Mouse (Mus musculus) ovary, adult 2 months (tissue): ENCODE results near the gene Tmem30a. TPM values are rescaled to one million over a fixed set of nuclear protein-coding genes. Genes with fewer than 3 reads are reported as not detected.

Experiments used
- polyA plus RNA-seq: library from polyadenylated mRNA; depleted of rRNA; stranded (reverse); fragments of >200 nt; gene quantifications from 2 replicates; pipeline ENCODE4 v1.2.3, GENCODE M21; 2012; rRNA removed

The Tmem30a gene
- 53.3 and 56.6 TPM in 2 replicates for polyA plus RNA-seq

GRCm38 (mm10) chr9:79792841-79793835, at the start of gene Tmem30a:
Tmem30a (minus strand) TSS chr9:79793507.

DNA sequence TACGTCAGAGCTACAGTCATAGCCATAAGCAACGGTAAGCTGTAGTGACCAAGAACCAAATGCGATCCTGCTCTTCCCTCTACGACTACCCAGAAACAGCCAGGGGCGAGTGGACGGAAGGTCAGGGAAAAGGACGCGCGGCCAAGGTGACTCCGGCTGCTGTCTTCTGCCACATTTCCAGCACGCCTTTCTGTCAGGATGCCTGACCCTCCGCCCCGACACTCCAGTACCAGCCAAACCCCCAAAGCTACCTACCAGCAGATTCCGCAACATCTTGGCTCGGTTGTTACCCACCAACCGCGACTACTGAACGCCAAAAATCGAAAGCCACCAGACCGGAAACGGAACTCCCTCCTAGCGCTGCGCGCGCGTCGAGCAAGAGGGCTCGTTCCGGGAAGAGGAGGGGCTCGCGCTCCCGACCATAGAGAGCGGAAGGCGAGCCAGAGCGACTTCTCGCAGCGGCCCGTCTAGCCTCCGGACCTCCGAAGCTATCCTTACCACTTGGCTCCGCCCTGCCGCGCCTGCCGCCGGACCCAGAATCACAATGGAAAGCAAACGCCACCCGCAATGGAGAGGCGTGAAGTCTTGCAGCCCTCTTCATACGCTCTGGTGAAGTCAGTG, 33.8 kb downstream of the Tmem30a start, which contains the start of gene Cox7a2:
Gene Cox7a2 (minus strand): TSS at position 494 of the 621 bp plus-strand sequence.

Other genes with a start within 250 kb of the Tmem30a start
- gene Col12a1, start 74.7 kb downstream of the Tmem30a start, polyA plus RNA-seq, result 22.0 and 23.0 TPM in 2 replicates
- 83.0 and 109 TPM in 2 replicates for gene Cox7a2, start 33.6 kb downstream of the Tmem30a start, polyA plus RNA-seq
- 4.1 and 6.3 TPM in 2 replicates for gene Filip1, start 219.3 kb upstream of the Tmem30a start, polyA plus RNA-seq